Mouse (Mus musculus): ENCODE data around the gene Hyal3. TPM values are rescaled to one million over a fixed set of nuclear protein-coding genes. Genes with fewer than 3 reads are reported as not detected.

Gene Hyal3
- total RNA-seq, 2 experiments from 2014 or later = 0.18 to 1.5 TPM

GRCm38 (mm10) chr9:107593101-107593976 lies 12.7 kb downstream of the Hyal3 start:
- ATAC-seq (ENCODE audit: poor library complexity, severe bottlenecking) = peak; percentile 80

- no peak for ATAC-seq (ENCODE audit: poor library complexity, severe bottlenecking)
Measured at GRCm38 (mm10) chr9:107594281-107595062, 13.9 kb downstream of the Hyal3 start.

GRCm38 (mm10) chr9:107596619-107597569 lies 16.3 kb downstream of the Hyal3 start:
- ATAC-seq (ENCODE audit: poor library complexity, severe bottlenecking) = no peak

- no peak for ATAC-seq (ENCODE audit: poor library complexity, severe bottlenecking)
Measured at GRCm38 (mm10) chr9:107598385-107598784, 17.8 kb downstream of the Hyal3 start.

- no peak for ATAC-seq (ENCODE audit: poor library complexity, severe bottlenecking)
Measured at GRCm38 (mm10) chr9:107599433-107599832, 18.8 kb downstream of the Hyal3 start.

GRCm38 (mm10) chr9:107599842-107600241 lies 19.2 kb downstream of the Hyal3 start:
- ATAC-seq (ENCODE audit: poor library complexity, severe bottlenecking) = no peak

- ATAC-seq (ENCODE audit: poor library complexity, severe bottlenecking) = no peak
Measured at GRCm38 (mm10) chr9:107600745-107601144, 20.1 kb downstream of the Hyal3 start.

- no peak for ATAC-seq (ENCODE audit: poor library complexity, severe bottlenecking)
Measured at GRCm38 (mm10) chr9:107601275-107601674, 20.7 kb downstream of the Hyal3 start.

GRCm38 (mm10) chr9:107602068-107602648 lies 21.5 kb downstream of the Hyal3 start:
- peak; percentile 91 for ATAC-seq (ENCODE audit: poor library complexity, severe bottlenecking)

- no peak for ATAC-seq (ENCODE audit: poor library complexity, severe bottlenecking)
Measured at GRCm38 (mm10) chr9:107603251-107603650, 22.6 kb downstream of the Hyal3 start.

GRCm38 (mm10) chr9:107605041-107605661 lies 24.5 kb downstream of the Hyal3 start:
- ATAC-seq (ENCODE audit: poor library complexity, severe bottlenecking) = no peak

- no peak for ATAC-seq (ENCODE audit: poor library complexity, severe bottlenecking)
Measured at GRCm38 (mm10) chr9:107606591-107606990, 26.0 kb downstream of the Hyal3 start.

GRCm38 (mm10) chr9:107607036-107607435 lies 26.4 kb downstream of the Hyal3 start:
- no peak for ATAC-seq (ENCODE audit: poor library complexity, severe bottlenecking)

- ATAC-seq (ENCODE audit: poor library complexity, severe bottlenecking) = no peak
Measured at GRCm38 (mm10) chr9:107607653-107608245, 27.1 kb downstream of the Hyal3 start.

GRCm38 (mm10) chr9:107608741-107609432 lies 28.3 kb downstream of the Hyal3 start, which contains the start of gene Sema3b:
TSS of gene Sema3b (minus strand) at chr9:107609229.
- no peak for ATAC-seq (ENCODE audit: poor library complexity, severe bottlenecking)

GRCm38 (mm10) chr9:107609433-107609830 lies 28.8 kb downstream of the Hyal3 start:
- ATAC-seq (ENCODE audit: poor library complexity, severe bottlenecking) = no peak

GRCm38 (mm10) chr9:107611456-107612190 lies 31.0 kb downstream of the Hyal3 start:
- ATAC-seq (ENCODE audit: poor library complexity, severe bottlenecking) = peak; percentile 13
